Mouse (Mus musculus): ENCODE data around the gene 1700122O11Rik.
A peak's percentile ranks its signal among the peaks of the same experiment; 100 is the strongest.

Gene 1700122O11Rik

GRCm38 (mm10) chr17:48027677-48028076 lies 10.4 kb downstream of the 1700122O11Rik start:
- DNase-seq = peak; percentile 16 to 40

GRCm38 (mm10) chr17:48027019-48027418 lies 11.1 kb downstream of the 1700122O11Rik start:
- no peak for DNase-seq

- no peak for DNase-seq
These were observed 14.0 kb downstream of the 1700122O11Rik start for GRCm38 (mm10) chr17:48024045-48024444.

GRCm38 (mm10) chr17:48019585-48019984 lies 18.5 kb downstream of the 1700122O11Rik start:
- DNase-seq = no peak

- DNase-seq = no peak
These were observed 21.5 kb downstream of the 1700122O11Rik start for GRCm38 (mm10) chr17:48016566-48016965.

- DNase-seq = no peak
These were observed 25.5 kb downstream of the 1700122O11Rik start for GRCm38 (mm10) chr17:48012561-48012960.

GRCm38 (mm10) chr17:48011105-48011504 lies 27.0 kb downstream of the 1700122O11Rik start:
- DNase-seq = no peak

GRCm38 (mm10) chr17:48010283-48010682 lies 27.8 kb downstream of the 1700122O11Rik start:
- no peak for DNase-seq

GRCm38 (mm10) chr17:48005816-48006215 lies 32.3 kb downstream of the 1700122O11Rik start:
- DNase-seq = no peak

- DNase-seq = no peak
These were observed 33.0 kb downstream of the 1700122O11Rik start for GRCm38 (mm10) chr17:48005091-48005490.

GRCm38 (mm10) chr17:48004619-48005018 lies 33.5 kb downstream of the 1700122O11Rik start:
- no peak for DNase-seq

- DNase-seq = no peak
These were observed 35.6 kb downstream of the 1700122O11Rik start for GRCm38 (mm10) chr17:48002486-48002885.

GRCm38 (mm10) chr17:48001586-48002361 lies 36.3 kb downstream of the 1700122O11Rik start:
- DNase-seq = peak; percentile 73 to 75

GRCm38 (mm10) chr17:48001157-48001556 lies 36.9 kb downstream of the 1700122O11Rik start:
- no peak for DNase-seq

GRCm38 (mm10) chr17:47999812-48000211 lies 38.3 kb downstream of the 1700122O11Rik start:
- no peak for DNase-seq

GRCm38 (mm10) chr17:47999403-47999802 lies 38.7 kb downstream of the 1700122O11Rik start:
- no peak for DNase-seq

- no peak for DNase-seq
These were observed 40.3 kb downstream of the 1700122O11Rik start for GRCm38 (mm10) chr17:47997806-47998205.

- DNase-seq = no peak
These were observed 47.5 kb downstream of the 1700122O11Rik start for GRCm38 (mm10) chr17:47990392-47991123.

- peak; percentile 17 to 38 for DNase-seq
These were observed 48.1 kb downstream of the 1700122O11Rik start for GRCm38 (mm10) chr17:47989951-47990378.

GRCm38 (mm10) chr17:47988811-47989210 lies 49.3 kb downstream of the 1700122O11Rik start:
- DNase-seq = no peak

GRCm38 (mm10) chr17:47988074-47988473 lies 50.0 kb downstream of the 1700122O11Rik start:
- no peak for DNase-seq
